Mouse (Mus musculus): ENCODE data around the gene Rcbtb2. TPM values are rescaled to one million over a fixed set of nuclear protein-coding genes. Genes with fewer than 3 reads are reported as not detected.

Gene Rcbtb2
- total and polyA plus RNA-seq, 2 experiments from 2014 or later: 48.9 to 63.9 TPM

- DNase-seq: no peak
- H3K4me1 ChIP-seq (ENCODE audit: insufficient read depth): no peaks in the 10 kb centered on the region
- TF ChIP-seq CTCF (IDR thresholded peaks at IDR 0.05; ENCODE audit: low read depth): no peak
- WGBS: 57% methylated on average over 6 of the region's 6 CpGs
- H3K9me3 ChIP-seq (ENCODE audit: low read length): no peaks in the 10 kb centered on the region
- no peak overlapping the region for H3K9ac ChIP-seq
- no peaks in the 10 kb centered on the region for H3K36me3 ChIP-seq (ENCODE audit: insufficient read depth)
- no peak overlapping the region for H3K4me2 ChIP-seq (ENCODE audit: low read depth)
- no peak overlapping the region for H3K27ac ChIP-seq (ENCODE audit: low read depth, low read length)
- ATAC-seq: no peak
- no peak overlapping the region for H3K4me3 ChIP-seq (ENCODE audit: low read depth, low read length)
- H3K27me3 ChIP-seq (ENCODE audit: insufficient read depth, low read length): no peaks in the 10 kb centered on the region
Observed at GRCm38 (mm10) chr14:73253453-73254251, 130.8 kb downstream of the Rcbtb2 start.

- no peak for TF ChIP-seq CTCF (IDR thresholded peaks at IDR 0.05; ENCODE audit: low read depth)
- 68% methylated on average over 4 of the region's 4 CpGs for WGBS
- no peaks in the 10 kb centered on the region for H3K9me3 ChIP-seq (ENCODE audit: low read length)
- no peak overlapping the region for H3K4me3 ChIP-seq (ENCODE audit: low read depth, low read length)
- no peaks in the 10 kb centered on the region for H3K27me3 ChIP-seq (ENCODE audit: insufficient read depth, low read length)
- H3K4me1 ChIP-seq (ENCODE audit: insufficient read depth): no peaks in the 10 kb centered on the region
- no peak overlapping the region for H3K27ac ChIP-seq (ENCODE audit: low read depth, low read length)
- H3K9ac ChIP-seq: no peak overlapping the region
- no peak overlapping the region for H3K4me2 ChIP-seq (ENCODE audit: low read depth)
- DNase-seq (no peak), ATAC-seq (no peak)
- H3K36me3 ChIP-seq (ENCODE audit: insufficient read depth): no peaks in the 10 kb centered on the region
Observed at GRCm38 (mm10) chr14:73254412-73254811, 131.6 kb downstream of the Rcbtb2 start.

GRCm38 (mm10) chr14:73255426-73255970, 132.7 kb downstream of the Rcbtb2 start:
- H3K9me3 ChIP-seq (ENCODE audit: low read length): no peaks in the 10 kb centered on the region
- 69% methylated on average over 3 of the region's 3 CpGs for WGBS
- no peaks in the 10 kb centered on the region for H3K4me1 ChIP-seq (ENCODE audit: insufficient read depth)
- H3K27me3 ChIP-seq (ENCODE audit: insufficient read depth, low read length): no peaks in the 10 kb centered on the region
- ATAC-seq (no peak), DNase-seq (no peak)
- H3K9ac ChIP-seq: no peak overlapping the region
- H3K27ac ChIP-seq (ENCODE audit: low read depth, low read length): no peak overlapping the region
- H3K4me3 ChIP-seq (ENCODE audit: low read depth, low read length): no peak overlapping the region
- no peak for TF ChIP-seq CTCF (IDR thresholded peaks at IDR 0.05; ENCODE audit: low read depth)
- no peak overlapping the region for H3K4me2 ChIP-seq (ENCODE audit: low read depth)
- no peaks in the 10 kb centered on the region for H3K36me3 ChIP-seq (ENCODE audit: insufficient read depth)

- no peak for DNase-seq
- H3K4me2 ChIP-seq (ENCODE audit: low read depth): no peak overlapping the region
- H3K27me3 ChIP-seq (ENCODE audit: insufficient read depth, low read length): no peaks in the 10 kb centered on the region
- no peak for TF ChIP-seq CTCF (IDR thresholded peaks at IDR 0.05; ENCODE audit: low read depth)
- no peaks in the 10 kb centered on the region for H3K4me1 ChIP-seq (ENCODE audit: insufficient read depth)
- H3K9me3 ChIP-seq (ENCODE audit: low read length): no peaks in the 10 kb centered on the region
- ATAC-seq: no peak
- no peak overlapping the region for H3K4me3 ChIP-seq (ENCODE audit: low read depth, low read length)
- WGBS: 73% methylated on average over 7 of the region's 7 CpGs
- H3K27ac ChIP-seq (ENCODE audit: low read depth, low read length): no peak overlapping the region
- H3K36me3 ChIP-seq (ENCODE audit: insufficient read depth): peaks cover 4% of the 10 kb centered on the region; the same call in 1 of the 2 replicates
- no peak overlapping the region for H3K9ac ChIP-seq
Observed at GRCm38 (mm10) chr14:73257348-73257747, 134.5 kb downstream of the Rcbtb2 start.

MicroRNAs within 50 kb of the gene (microRNA counts, 519-probe panel; counts per million panel counts)
- microRNA mmu-miR-687: not detected

Small RNA genes within 50 kb of the gene (microRNA-seq; reads per million reads assigned to microRNA genes)
- 0 reads per million in 2 experiments for gene Mir687

Other genes with a start within 250 kb of the Rcbtb2 start
- gene Cysltr2, start 73.9 kb upstream of the Rcbtb2 start, total RNA-seq (2014; rRNA removed): 0.38 and 0.62 TPM in 2 replicates
- gene Cysltr2, start 73.9 kb upstream of the Rcbtb2 start, polyA plus RNA-seq (2015; fragmentation: Nextera tagmentation; extraction: Ambion mirVana): 0.30 and 0.64 TPM in 2 replicates
- gene Lpar6, start 114.9 kb downstream of the Rcbtb2 start, total RNA-seq (2014; rRNA removed): 2.2 and 2.6 TPM in 2 replicates
- 1.5 and 1.8 TPM in 2 replicates for gene Lpar6, start 114.9 kb downstream of the Rcbtb2 start, polyA plus RNA-seq (2015; fragmentation: Nextera tagmentation; extraction: Ambion mirVana)
- 27.9 and 37.9 TPM in 2 replicates for gene Rb1, start 202.8 kb downstream of the Rcbtb2 start, total RNA-seq (2014; rRNA removed)
- 16.2 and 20.6 TPM in 2 replicates for gene Rb1, start 202.8 kb downstream of the Rcbtb2 start, polyA plus RNA-seq (2015; fragmentation: Nextera tagmentation; extraction: Ambion mirVana)